Mouse (Mus musculus): ENCODE data around the gene Slc35a5. TPM values are rescaled to one million over a fixed set of nuclear protein-coding genes. Genes with fewer than 3 reads are reported as not detected.

Slc35a5 gene
- 10 to 100 TPM; 38.6 TPM for polyA plus RNA-seq (2017; shearing (Covaris generic))

GRCm38 (mm10) chr16:45158522-45159388 lies at the start of gene Slc35a5, which contains the start of gene Atg3:
Gene Slc35a5, minus strand, starts transcription at chr16:45158706.
Gene Atg3, plus strand, starts transcription at chr16:45158785.
- ATAC-seq: peak; percentile 93

GRCm38 (mm10) chr16:45204859-45205670 lies 46.6 kb upstream of the Slc35a5 start:
- ATAC-seq: no peak

GRCm38 (mm10) chr16:45204438-45204837 lies 45.9 kb upstream of the Slc35a5 start:
- ATAC-seq: no peak

- no peak for ATAC-seq
Observed at GRCm38 (mm10) chr16:45201395-45201794, 42.9 kb upstream of the Slc35a5 start.

GRCm38 (mm10) chr16:45196816-45197215 lies 38.3 kb upstream of the Slc35a5 start:
- ATAC-seq: peak; percentile 85

GRCm38 (mm10) chr16:45192613-45193012 lies 34.1 kb upstream of the Slc35a5 start:
- peak; percentile 75 for ATAC-seq

- ATAC-seq: peak; percentile 88
Observed at GRCm38 (mm10) chr16:45181824-45182223, 23.3 kb upstream of the Slc35a5 start.

- ATAC-seq: no peak
Observed at GRCm38 (mm10) chr16:45178552-45178951, 20.0 kb upstream of the Slc35a5 start.

GRCm38 (mm10) chr16:45159389-45159716 lies 847 bp upstream of the Slc35a5 start:
- ATAC-seq: no peak

GRCm38 (mm10) chr16:45158136-45158521 lies 377 bp downstream of the Slc35a5 start:
- peak; percentile 30 for ATAC-seq

- no peak for ATAC-seq
Observed at GRCm38 (mm10) chr16:45154741-45155250, 3.7 kb downstream of the Slc35a5 start.

GRCm38 (mm10) chr16:45148488-45149082 lies 9.9 kb downstream of the Slc35a5 start:
- no peak for ATAC-seq

GRCm38 (mm10) chr16:45145119-45145518 lies 13.4 kb downstream of the Slc35a5 start:
- no peak for ATAC-seq

- ATAC-seq: no peak
Observed at GRCm38 (mm10) chr16:45142565-45142964, 15.9 kb downstream of the Slc35a5 start.

- ATAC-seq: peak; percentile 58
Observed at GRCm38 (mm10) chr16:45141711-45142110, 16.8 kb downstream of the Slc35a5 start.

GRCm38 (mm10) chr16:45127936-45128710 lies 30.4 kb downstream of the Slc35a5 start:
- no peak for ATAC-seq

- peak; percentile 93 for ATAC-seq
Observed at GRCm38 (mm10) chr16:45124230-45125203, 34.0 kb downstream of the Slc35a5 start.

- ATAC-seq: no peak
Observed at GRCm38 (mm10) chr16:45122571-45122970, 35.9 kb downstream of the Slc35a5 start.

- ATAC-seq: no peak
Observed at GRCm38 (mm10) chr16:45120844-45121425, 37.6 kb downstream of the Slc35a5 start.

- ATAC-seq: no peak
Observed at GRCm38 (mm10) chr16:45118760-45119159, 39.7 kb downstream of the Slc35a5 start.
